In the genomic region with DNA sequence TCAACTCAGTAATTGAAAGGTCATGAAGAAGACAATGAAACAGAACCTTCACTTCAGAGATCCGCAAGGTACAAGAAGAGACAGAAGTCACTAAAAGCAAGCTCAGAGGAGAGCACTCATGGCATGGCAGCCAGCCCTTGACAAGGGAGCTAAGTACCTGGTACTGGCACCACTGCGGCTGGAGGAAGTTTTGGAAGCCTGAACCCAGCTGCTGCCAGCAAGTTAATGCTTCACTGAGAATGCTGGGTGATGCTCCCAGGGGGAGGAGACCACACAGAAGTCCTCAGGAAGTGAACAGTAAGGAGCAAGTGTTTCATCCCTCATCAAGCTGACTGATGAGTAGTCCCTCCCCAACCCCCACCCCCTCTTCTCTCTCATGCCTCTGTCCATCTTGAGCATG, we compare ENCODE assay signal across 26 mouse cellular contexts. TPM values are rescaled to one million over a fixed set of nuclear protein-coding genes. Genes with fewer than 3 reads are reported as not detected.
"Had no signal": no experiment of that assay in that cellular context is flagged by ENCODE, and none has a peak within 500 bp of the region (broad histone marks: within the 10 kb centered on the region; RNA-seq: fewer than 3 reads in every experiment).

No protein-coding gene starts in this region.

- H3K27me3 ChIP-seq: intestine, embryonic 15.5 days; lung, embryonic 15.5 days; neural tube, embryonic 12.5 days; neural tube, embryonic 15.5 days; stomach, embryonic 15.5 days had no signal

- H3K4me1 ChIP-seq: lung, embryonic 15.5 days; neural tube, embryonic 12.5 days; neural tube, embryonic 15.5 days; stomach, embryonic 15.5 days had no signal

- ATAC-seq: hindbrain, embryonic 16.5 days; intestine, embryonic 15.5 days had no signal

- H3K36me3 ChIP-seq: intestine, embryonic 15.5 days; lung, embryonic 15.5 days; midbrain, embryonic 10.5 days; neural tube, embryonic 12.5 days; neural tube, embryonic 15.5 days; stomach, embryonic 15.5 days had no signal

- H3K4me2 ChIP-seq: intestine, embryonic 15.5 days; liver, embryonic 11.5 days; lung, embryonic 15.5 days; neural tube, embryonic 12.5 days; neural tube, embryonic 15.5 days; stomach, embryonic 15.5 days had no signal

- H3K27ac ChIP-seq: intestine, embryonic 15.5 days; kidney, postnatal 0 days; layer of hippocampus, adult 2 months; liver, embryonic 14.5 days; lung, embryonic 15.5 days; midbrain, embryonic 10.5 days; neural tube, embryonic 12.5 days; neural tube, embryonic 15.5 days; stomach, embryonic 15.5 days had no signal

- H3K4me3 ChIP-seq: intestine, embryonic 15.5 days; layer of hippocampus, adult 2 months; lung, embryonic 15.5 days; megakaryocyte, embryonic 14.5 days; midbrain, embryonic 10.5 days; neural tube, embryonic 12.5 days; neural tube, embryonic 15.5 days; stomach, embryonic 15.5 days had no signal

- H3K9me3 ChIP-seq: intestine, embryonic 15.5 days; lung, embryonic 15.5 days; midbrain, embryonic 10.5 days; neural tube, embryonic 12.5 days; neural tube, embryonic 15.5 days; stomach, embryonic 15.5 days had no signal

- DNase-seq: layer of hippocampus, adult 9-11 months; lung, adult 18-20 months; lung, postnatal 10 days; lung, postnatal 36 days; midbrain, embryonic 14.5 days; right cerebral cortex, postnatal 25 days; spleen, adult 18-20 months; thymus, postnatal 25 days had no signal

- H3K9ac ChIP-seq: intestine, embryonic 15.5 days; liver, embryonic 14.5 days; lung, embryonic 15.5 days; neural tube, embryonic 12.5 days; neural tube, embryonic 15.5 days; stomach, embryonic 15.5 days had no signal

RNA-seq across cellular contexts. Expression of a gene that starts 50.1 kb away (rescaled TPM):
- total RNA-seq: layer of hippocampus, adult 2 months; layer of hippocampus, postnatal 25 days; left cerebral cortex, adult 18-20 months; left cerebral cortex, postnatal 10 days; left cerebral cortex, postnatal 36 days had no signal
- polyA plus RNA-seq: hindbrain, embryonic 16.5 days; intestine, embryonic 15.5 days; limb, embryonic 11.5 days; limb, embryonic 14.5 days; liver, embryonic 11.5 days; liver, embryonic 14.5 days; lung, embryonic 15.5 days; midbrain, embryonic 10.5 days; midbrain, embryonic 14.5 days; neural tube, embryonic 12.5 days; neural tube, embryonic 15.5 days; stomach, embryonic 15.5 days had no signal
